Mouse (Mus musculus) splenic B cell, adult 2 months (primary cell): ENCODE data around the gene Ly6c1.
"Not testable (repeated sequence)": the region's sequence is repeated elsewhere in the genome, so short reads cannot be mapped to it uniquely, and the experiment has no call there.

Experiments used
- DNase-seq: peaks from one replicate; pipeline ENCODE4 v3.0.0-alpha.2; 2011; ENCODE audit warnings: low read depth, low spot score
- H3K27me3 ChIP-seq: 2 replicates; pipeline ENCODE4 v1.6.1; 2012; ENCODE audit warnings: mild to moderate bottlenecking, low read length, moderate library complexity, mixed read lengths; ENCODE audit not compliant: control insufficient read depth, poor library complexity, insufficient read depth, severe bottlenecking
- H3K36me3 ChIP-seq: 2 replicates; pipeline ENCODE4 v1.6.1; 2012; ENCODE audit warnings: mild to moderate bottlenecking, low read length, moderate library complexity, mixed read lengths; ENCODE audit not compliant: control insufficient read depth, poor library complexity, insufficient read depth, severe bottlenecking

Gene Ly6c1

GRCm38 (mm10) chr15:75048642-75049261 is at the start of gene Ly6c1:
Gene Ly6c1, minus strand, starts transcription at chr15:75048830.
- not testable (repeated sequence) for H3K36me3 ChIP-seq, DNase-seq, H3K27me3 ChIP-seq

- H3K36me3 ChIP-seq, H3K27me3 ChIP-seq: not testable (repeated sequence)
- DNase-seq: peak; percentile 41
Measured at GRCm38 (mm10) chr15:75088041-75088440, 39.4 kb upstream of the Ly6c1 start.

- Histone ChIP-seq H3K36me3 (no peaks in the 10 kb centered on the region), H3K27me3 (no peaks in the 10 kb centered on the region)
- DNase-seq: no peak
Measured at GRCm38 (mm10) chr15:75069965-75070364, 21.3 kb upstream of the Ly6c1 start.

- peak; percentile 81 for DNase-seq
- not testable (repeated sequence) for H3K27me3 ChIP-seq, H3K36me3 ChIP-seq
Measured at GRCm38 (mm10) chr15:75062030-75062574, 13.5 kb upstream of the Ly6c1 start.

GRCm38 (mm10) chr15:75060505-75060904 is 11.9 kb upstream of the Ly6c1 start:
- H3K27me3 ChIP-seq: no peaks in the 10 kb centered on the region
- no peaks in the 10 kb centered on the region for H3K36me3 ChIP-seq
- peak; percentile 82 for DNase-seq

GRCm38 (mm10) chr15:75055985-75056384 is 7.4 kb upstream of the Ly6c1 start:
- no peak for DNase-seq
- no peaks in the 10 kb centered on the region for H3K27me3 ChIP-seq

GRCm38 (mm10) chr15:75055425-75055824 is 6.8 kb upstream of the Ly6c1 start:
- H3K36me3 ChIP-seq, DNase-seq, H3K27me3 ChIP-seq: not testable (repeated sequence)

More at GRCm38 (mm10) chr15:75055985-75056384, 7.4 kb upstream of the Ly6c1 start:
- no peaks in the 10 kb centered on the region for H3K36me3 ChIP-seq

- H3K27me3 ChIP-seq, DNase-seq: not testable (repeated sequence)
Measured at GRCm38 (mm10) chr15:75052414-75052813, 3.8 kb upstream of the Ly6c1 start.

GRCm38 (mm10) chr15:75051141-75051540 is 2.5 kb upstream of the Ly6c1 start:
- not testable (repeated sequence) for H3K27me3 ChIP-seq, H3K36me3 ChIP-seq, DNase-seq

More at GRCm38 (mm10) chr15:75052414-75052813, 3.8 kb upstream of the Ly6c1 start:
- H3K36me3 ChIP-seq: not testable (repeated sequence)

GRCm38 (mm10) chr15:75050593-75050992 is 2.0 kb upstream of the Ly6c1 start:
- H3K27me3 ChIP-seq, H3K36me3 ChIP-seq, DNase-seq: not testable (repeated sequence)

- not testable (repeated sequence) for DNase-seq, H3K27me3 ChIP-seq, H3K36me3 ChIP-seq
Measured at GRCm38 (mm10) chr15:75049811-75050210, 1.2 kb upstream of the Ly6c1 start.

GRCm38 (mm10) chr15:75047970-75048320 is 685 bp downstream of the Ly6c1 start:
- not testable (repeated sequence) for H3K27me3 ChIP-seq, H3K36me3 ChIP-seq, DNase-seq

- not testable (repeated sequence) for H3K27me3 ChIP-seq, H3K36me3 ChIP-seq, DNase-seq
Measured at GRCm38 (mm10) chr15:75047313-75047969, 1.2 kb downstream of the Ly6c1 start.

- H3K36me3 ChIP-seq, DNase-seq, H3K27me3 ChIP-seq: not testable (repeated sequence)
Measured at GRCm38 (mm10) chr15:75045501-75045900, 3.1 kb downstream of the Ly6c1 start.

- not testable (repeated sequence) for H3K27me3 ChIP-seq, DNase-seq, H3K36me3 ChIP-seq
Measured at GRCm38 (mm10) chr15:75021020-75021759, 27.4 kb downstream of the Ly6c1 start.
